Mouse (Mus musculus): ENCODE results near the gene Gper1. TPM values are rescaled to one million over a fixed set of nuclear protein-coding genes. Genes with fewer than 3 reads are reported as not detected.
A peak's percentile ranks its signal among the peaks of the same experiment; 100 is the strongest.

The Gper1 gene
- polyA plus RNA-seq, 1 experiment from 2014 or later: 5.3 TPM

- WGBS: 90% methylated on average over 16 of the region's 16 CpGs
- no peak overlapping the region for H3K4me2 ChIP-seq
- H3K4me1 ChIP-seq: peaks cover 16% of the 10 kb centered on the region
- H3K9me3 ChIP-seq (replicated peaks): no peaks in the 10 kb centered on the region
- no peaks in the 10 kb centered on the region for H3K36me3 ChIP-seq (ENCODE audit: poor library complexity, severe bottlenecking)
- H3K27me3 ChIP-seq: no peaks in the 10 kb centered on the region
- H3K4me3 ChIP-seq: no peak overlapping the region
- H3K27ac ChIP-seq: no peak overlapping the region
- no peak overlapping the region for H3K9ac ChIP-seq
- ATAC-seq: no peak
These were observed 29.8 kb upstream of the Gper1 start for GRCm38 (mm10) chr5:139393197-139393588.

GRCm38 (mm10) chr5:139394399-139394798 is 28.6 kb upstream of the Gper1 start:
- Histone ChIP-seq H3K4me2 (no peak overlapping the region), H3K9ac (no peak overlapping the region), H3K36me3 (ENCODE audit: poor library complexity, severe bottlenecking) (no peaks in the 10 kb centered on the region), H3K27ac (no peak overlapping the region), H3K27me3 (no peaks in the 10 kb centered on the region), H3K9me3 (replicated peaks) (no peaks in the 10 kb centered on the region), H3K4me3 (no peak overlapping the region), H3K4me1 (peaks cover 12% of the 10 kb centered on the region)
- ATAC-seq: no peak
- WGBS: 79% methylated on average over 7 of the region's 7 CpGs

- H3K9ac ChIP-seq: no peak overlapping the region
- WGBS: 90% methylated on average over 4 of the region's 4 CpGs
- no peaks in the 10 kb centered on the region for H3K36me3 ChIP-seq (ENCODE audit: poor library complexity, severe bottlenecking)
- no peak overlapping the region for H3K27ac ChIP-seq
- H3K9me3 ChIP-seq (replicated peaks): no peaks in the 10 kb centered on the region
- no peak for ATAC-seq
- no peak overlapping the region for H3K4me3 ChIP-seq
- no peak overlapping the region for H3K4me2 ChIP-seq
- H3K27me3 ChIP-seq: no peaks in the 10 kb centered on the region
- H3K4me1 ChIP-seq: peaks cover 7% of the 10 kb centered on the region
These were observed 27.4 kb upstream of the Gper1 start for GRCm38 (mm10) chr5:139395528-139395927.

GRCm38 (mm10) chr5:139397359-139397916 is 25.5 kb upstream of the Gper1 start:
- 91% methylated on average over 4 of the region's 4 CpGs for WGBS
- Histone ChIP-seq H3K4me1 (peaks cover 7% of the 10 kb centered on the region), H3K27me3 (no peaks in the 10 kb centered on the region), H3K27ac (no peak overlapping the region), H3K9me3 (replicated peaks) (no peaks in the 10 kb centered on the region), H3K4me2 (no peak overlapping the region), H3K36me3 (ENCODE audit: poor library complexity, severe bottlenecking) (no peaks in the 10 kb centered on the region), H3K4me3 (no peak overlapping the region), H3K9ac (no peak overlapping the region)
- ATAC-seq: no peak

GRCm38 (mm10) chr5:139397959-139398753 is 24.8 kb upstream of the Gper1 start:
- Histone ChIP-seq H3K4me2 (no peak overlapping the region), H3K36me3 (ENCODE audit: poor library complexity, severe bottlenecking) (no peaks in the 10 kb centered on the region), H3K27ac (no peak overlapping the region), H3K27me3 (no peaks in the 10 kb centered on the region), H3K4me1 (peaks cover 7% of the 10 kb centered on the region), H3K4me3 (no peak overlapping the region), H3K9ac (no peak overlapping the region), H3K9me3 (replicated peaks) (no peaks in the 10 kb centered on the region)
- ATAC-seq: peak; percentile 51
- WGBS: 41% methylated on average over 5 of the region's 5 CpGs

- ATAC-seq: no peak
- WGBS: 87% methylated on average over 5 of the region's 5 CpGs
These were observed 24.2 kb upstream of the Gper1 start for GRCm38 (mm10) chr5:139398786-139399185.

GRCm38 (mm10) chr5:139399991-139400390 is 23.0 kb upstream of the Gper1 start:
- no peak overlapping the region for H3K4me3 ChIP-seq
- H3K9ac ChIP-seq: no peak overlapping the region
- H3K4me2 ChIP-seq: no peak overlapping the region
- H3K9me3 ChIP-seq (replicated peaks): no peaks in the 10 kb centered on the region
- peaks cover 7% of the 10 kb centered on the region for H3K4me1 ChIP-seq
- no peak overlapping the region for H3K27ac ChIP-seq
- no peaks in the 10 kb centered on the region for H3K27me3 ChIP-seq
- no peaks in the 10 kb centered on the region for H3K36me3 ChIP-seq (ENCODE audit: poor library complexity, severe bottlenecking)
- WGBS: 91% methylated on average over 14 of the region's 14 CpGs
- no peak for ATAC-seq

More at GRCm38 (mm10) chr5:139398786-139399185, 24.2 kb upstream of the Gper1 start:
- Histone ChIP-seq H3K4me2 (no peak overlapping the region), H3K36me3 (ENCODE audit: poor library complexity, severe bottlenecking) (no peaks in the 10 kb centered on the region), H3K9me3 (replicated peaks) (no peaks in the 10 kb centered on the region), H3K9ac (no peak overlapping the region), H3K27ac (no peak overlapping the region), H3K27me3 (no peaks in the 10 kb centered on the region), H3K4me1 (peaks cover 7% of the 10 kb centered on the region), H3K4me3 (no peak overlapping the region)

- Histone ChIP-seq H3K4me3 (no peak overlapping the region), H3K9me3 (replicated peaks) (no peaks in the 10 kb centered on the region), H3K9ac (no peak overlapping the region), H3K4me2 (no peak overlapping the region), H3K4me1 (peaks cover 7% of the 10 kb centered on the region), H3K27me3 (no peaks in the 10 kb centered on the region), H3K27ac (no peak overlapping the region), H3K36me3 (ENCODE audit: poor library complexity, severe bottlenecking) (no peaks in the 10 kb centered on the region)
- ATAC-seq: no peak
- WGBS: 91% methylated on average over 2 of the region's 2 CpGs
These were observed 20.8 kb upstream of the Gper1 start for GRCm38 (mm10) chr5:139402106-139402505.

- H3K9me3 ChIP-seq (replicated peaks): no peaks in the 10 kb centered on the region
- H3K27ac ChIP-seq: no peak overlapping the region
- H3K27me3 ChIP-seq: no peaks in the 10 kb centered on the region
- H3K4me1 ChIP-seq: no peaks in the 10 kb centered on the region
- no peak overlapping the region for H3K9ac ChIP-seq
- no peak overlapping the region for H3K4me2 ChIP-seq
- no peak overlapping the region for H3K4me3 ChIP-seq
- H3K36me3 ChIP-seq (ENCODE audit: poor library complexity, severe bottlenecking): no peaks in the 10 kb centered on the region
- no peak for ATAC-seq
- WGBS: 88% methylated on average over 8 of the region's 8 CpGs
These were observed 19.2 kb upstream of the Gper1 start for GRCm38 (mm10) chr5:139403692-139404260.

- no peak within 1 kb of the TSS for H3K27ac ChIP-seq
- H3K36me3 ChIP-seq (ENCODE audit: poor library complexity, severe bottlenecking): no peaks in the 10 kb centered on the region
- H3K4me3 ChIP-seq: no peak within 1 kb of the TSS
- H3K9ac ChIP-seq: no peak within 1 kb of the TSS
- H3K27me3 ChIP-seq: no peaks in the 10 kb centered on the region
- 89% methylated on average over 6 of the region's 6 CpGs for WGBS
- H3K4me1 ChIP-seq: no peaks in the 10 kb centered on the region
- ATAC-seq: no peak
- H3K9me3 ChIP-seq (replicated peaks): no peaks in the 10 kb centered on the region
- no peak within 1 kb of the TSS for H3K4me2 ChIP-seq
These were observed 18.1 kb upstream of the Gper1 start, which contains the start of gene C130050O18Rik for GRCm38 (mm10) chr5:139404801-139405401. C130050O18Rik (plus strand) TSS chr5:139405280.

GRCm38 (mm10) chr5:139405478-139405877 is 17.5 kb upstream of the Gper1 start:
- Histone ChIP-seq H3K4me3 (no peak overlapping the region), H3K36me3 (ENCODE audit: poor library complexity, severe bottlenecking) (no peaks in the 10 kb centered on the region), H3K4me2 (no peak overlapping the region), H3K9ac (no peak overlapping the region), H3K4me1 (no peaks in the 10 kb centered on the region), H3K27ac (no peak overlapping the region), H3K27me3 (no peaks in the 10 kb centered on the region), H3K9me3 (replicated peaks) (no peaks in the 10 kb centered on the region)
- ATAC-seq: no peak
- WGBS: 81% methylated on average over 7 of the region's 7 CpGs

GRCm38 (mm10) chr5:139405953-139406352 is 17.0 kb upstream of the Gper1 start:
- Histone ChIP-seq H3K4me3 (no peak overlapping the region), H3K4me2 (no peak overlapping the region), H3K4me1 (no peaks in the 10 kb centered on the region), H3K27me3 (no peaks in the 10 kb centered on the region), H3K9ac (no peak overlapping the region), H3K27ac (no peak overlapping the region), H3K9me3 (replicated peaks) (no peaks in the 10 kb centered on the region), H3K36me3 (ENCODE audit: poor library complexity, severe bottlenecking) (no peaks in the 10 kb centered on the region)
- ATAC-seq: no peak
- 80% methylated on average over 3 of the region's 3 CpGs for WGBS

Measured in forebrain, embryonic 13.5 days (tissue).